Mouse (Mus musculus) NIH3T3 (cell line): ENCODE results near the gene Zfp599.

Source experiments
- DNase-seq: peaks from one replicate; pipeline ENCODE4 v3.0.0-alpha.2; 2012; ENCODE audit warnings: low read depth

Gene Zfp599

DNA sequence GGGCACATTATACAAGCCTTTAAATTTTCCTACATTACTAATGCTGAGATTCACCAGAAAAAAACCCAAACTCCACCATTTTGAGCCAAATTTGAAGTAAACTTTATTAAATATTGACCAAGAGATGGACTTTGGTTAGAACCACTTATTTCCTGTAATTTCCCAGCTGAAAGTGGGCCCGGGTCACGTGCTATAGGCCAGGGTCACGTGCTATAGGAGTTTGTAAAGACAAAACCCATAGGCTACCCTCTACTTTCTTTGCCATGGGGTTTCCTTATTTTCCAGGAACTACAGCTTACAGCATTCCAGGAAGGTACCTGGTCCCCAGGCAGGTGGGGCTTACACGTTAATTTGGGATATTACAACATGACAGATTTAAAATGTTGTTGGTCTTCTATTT, 35.6 kb downstream of the Zfp599 start:
- DNase-seq, result no peak

DNA sequence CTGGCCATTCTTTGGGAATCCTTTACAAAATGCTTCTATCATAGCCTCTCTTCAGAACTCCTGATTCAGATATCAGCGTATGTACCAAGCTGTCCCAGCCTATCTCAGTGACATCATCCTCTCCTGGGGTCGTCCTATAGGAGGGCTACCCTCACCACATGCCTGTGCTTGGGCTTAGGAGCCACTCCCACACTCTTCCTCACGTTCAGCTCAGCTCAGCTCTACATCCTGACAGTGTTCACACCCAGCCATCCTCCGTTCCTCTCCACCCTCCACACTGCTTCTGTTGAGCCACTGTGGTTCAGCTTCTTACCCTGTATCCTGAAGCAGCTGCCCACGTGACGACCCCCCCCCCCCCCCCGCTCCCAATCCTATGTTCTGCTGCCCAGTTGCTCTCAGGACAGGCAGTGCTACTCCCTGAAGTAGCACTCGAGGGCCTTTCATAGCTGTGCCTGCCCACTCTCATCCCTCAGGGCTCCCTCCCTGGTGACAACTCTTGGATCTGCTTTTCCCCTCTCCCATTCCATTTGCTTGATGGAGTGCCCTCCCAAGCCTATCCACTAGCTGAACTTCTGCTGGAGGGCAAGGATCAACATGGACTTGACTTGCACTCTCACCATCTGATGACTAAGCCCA, 41.7 kb downstream of the Zfp599 start:
- DNase-seq, result no peak

DNA sequence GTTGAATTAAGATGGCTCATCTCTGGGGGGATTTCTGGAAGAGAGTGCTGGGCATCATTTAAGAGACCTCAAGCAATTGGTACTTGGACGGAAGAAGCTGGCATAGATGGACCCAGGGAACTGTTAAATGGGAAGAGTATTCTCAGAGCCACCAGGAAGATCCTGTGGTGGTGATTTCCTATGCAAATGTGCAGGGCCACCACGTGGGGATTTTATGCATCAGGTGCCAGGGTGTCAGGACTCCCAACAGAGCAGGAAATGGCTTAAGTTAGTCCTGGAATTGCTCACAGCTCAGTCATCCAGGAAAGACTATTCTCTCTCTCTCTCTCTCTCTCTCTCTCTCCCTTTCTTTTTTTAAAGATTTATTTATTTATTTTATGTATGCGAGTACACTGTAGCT, 43.0 kb downstream of the Zfp599 start:
- no peak for DNase-seq

DNA sequence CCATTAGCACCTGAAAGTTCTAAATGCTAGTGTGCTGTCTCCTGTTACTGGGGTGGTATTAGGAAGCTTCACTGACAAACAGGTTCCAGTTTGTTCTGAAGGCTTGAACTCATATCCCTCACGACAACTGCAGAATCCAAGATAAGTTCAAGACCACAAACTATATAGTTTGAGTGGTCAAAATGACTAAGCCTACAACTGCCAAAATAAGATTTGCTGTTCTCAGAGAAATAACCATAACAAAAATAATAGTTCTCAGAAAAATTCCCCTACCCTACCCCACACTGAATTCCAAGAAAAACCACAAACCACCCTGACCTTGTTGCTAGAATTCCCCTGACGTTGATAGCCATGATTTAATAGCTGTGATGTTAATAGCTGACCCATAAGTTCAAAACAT, 45.1 kb downstream of the Zfp599 start:
- DNase-seq, result no peak

DNA sequence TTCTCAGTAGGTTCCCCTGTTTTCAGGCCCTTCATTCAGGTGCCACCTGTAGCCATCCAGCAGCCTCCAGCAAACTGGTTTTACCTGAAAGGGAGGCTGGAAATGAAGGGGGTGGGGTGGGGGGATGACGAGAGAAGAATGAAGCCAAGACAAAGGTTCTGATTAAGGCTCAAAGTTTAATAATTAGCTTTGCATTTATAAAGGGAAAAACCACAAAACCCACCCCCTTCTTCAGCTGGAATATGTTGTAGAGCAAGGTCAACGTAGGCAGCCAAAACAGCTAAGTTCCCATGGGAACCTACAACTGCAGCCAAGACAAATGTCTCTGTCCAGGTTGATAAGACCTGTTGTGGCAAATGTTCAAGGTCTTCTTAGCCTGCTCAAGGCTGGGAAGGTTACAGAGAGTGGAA, 45.9 kb downstream of the Zfp599 start:
- DNase-seq, result no peak
